Mouse (Mus musculus) cerebellum, postnatal 14 days (tissue): Measurements from ENCODE around the gene Gmip.

ENCODE experiments used
- DNase-seq, 2 experiments: peaks; one replicate each; pipeline ENCODE4 v3.0.0; 2021; ENCODE audit warnings: mixed read lengths in 2 of 2

Gmip gene

DNA sequence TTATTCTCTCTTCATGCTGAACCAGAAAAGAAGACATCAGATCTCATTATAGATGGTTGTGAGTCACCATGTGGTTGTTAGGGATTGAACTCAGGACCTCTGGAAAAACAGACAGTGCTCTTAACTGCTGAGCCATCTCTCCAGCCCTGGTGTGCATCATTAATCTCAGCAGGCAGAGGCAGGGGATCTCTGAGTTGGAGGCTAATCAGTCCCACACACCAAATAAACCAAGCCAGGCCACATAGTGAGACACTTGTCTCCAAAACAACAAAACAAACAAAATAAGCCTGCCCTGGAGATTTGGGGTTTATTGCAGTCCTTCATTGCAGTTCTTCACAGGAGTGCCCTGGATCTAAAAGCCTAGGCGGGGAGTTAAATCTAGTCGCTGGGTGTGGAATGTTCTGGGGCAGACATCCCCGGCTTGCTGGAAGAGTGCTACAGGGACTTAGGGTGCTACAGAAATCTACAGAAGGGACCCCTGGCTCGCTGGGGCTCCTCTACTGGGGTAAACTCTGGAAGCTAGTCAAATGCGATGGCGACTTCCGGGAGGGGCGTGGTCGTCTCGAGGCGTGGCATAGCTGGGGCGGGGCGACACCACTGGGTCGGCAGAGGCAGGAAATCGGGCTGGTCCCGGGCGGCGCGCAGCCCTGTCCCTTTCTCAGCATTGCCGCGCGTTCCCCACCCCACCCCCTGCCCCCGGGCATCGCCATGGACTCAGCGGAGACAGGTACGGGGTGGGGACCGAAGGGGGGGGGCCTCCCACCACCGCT is at the start of gene Gmip:
Gene Gmip, plus strand, starts transcription at position 586 of the 770 bp plus-strand sequence.
- DNase-seq = peak; percentile 48 to 58

- DNase-seq = peak in 1 of 2 experiments; percentile 33
Observed at GRCm38 (mm10) chr8:69761814-69762445, 46.5 kb upstream of the Gmip start.

GRCm38 (mm10) chr8:69771221-69771620 is 37.3 kb upstream of the Gmip start:
- DNase-seq = no peak

- DNase-seq = no peak
Observed at GRCm38 (mm10) chr8:69772106-69772505, 36.4 kb upstream of the Gmip start.

DNA sequence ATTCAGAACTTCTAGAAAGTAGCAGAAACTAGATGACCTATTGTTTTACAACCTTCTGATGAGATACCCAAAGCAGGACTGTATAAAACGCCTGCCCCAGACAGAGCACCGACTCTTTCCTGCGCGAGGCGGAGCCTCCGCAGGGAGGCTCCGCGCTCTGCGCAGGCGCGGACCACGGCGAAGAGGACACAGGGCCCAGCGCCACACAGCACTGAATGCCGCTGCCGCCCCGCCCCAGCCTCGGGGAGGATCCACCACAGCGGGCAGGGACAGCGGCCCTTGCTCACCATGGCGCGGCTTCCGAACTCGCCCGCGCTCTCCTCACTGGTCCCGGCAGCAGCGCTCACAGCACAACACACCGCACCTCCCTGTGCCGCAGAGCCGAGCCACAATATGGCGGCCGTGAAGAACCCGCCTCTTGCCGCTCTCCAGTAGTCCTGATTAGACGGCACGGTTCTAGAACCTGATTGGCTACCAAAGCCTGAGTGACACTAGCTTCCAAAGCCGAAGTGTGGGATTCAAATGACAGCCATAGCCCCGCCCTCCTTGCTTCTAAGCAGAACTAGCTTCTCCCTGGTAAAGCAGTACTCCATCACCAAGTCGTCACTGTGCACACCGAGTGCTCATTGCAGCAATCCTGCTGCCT is 33.9 kb upstream of the Gmip start, which contains the start of gene Gm20422:
Gene Gm20422, minus strand, starts transcription at position 384 of the 646 bp plus-strand sequence.
- DNase-seq = peak; percentile 88 to 91

DNA sequence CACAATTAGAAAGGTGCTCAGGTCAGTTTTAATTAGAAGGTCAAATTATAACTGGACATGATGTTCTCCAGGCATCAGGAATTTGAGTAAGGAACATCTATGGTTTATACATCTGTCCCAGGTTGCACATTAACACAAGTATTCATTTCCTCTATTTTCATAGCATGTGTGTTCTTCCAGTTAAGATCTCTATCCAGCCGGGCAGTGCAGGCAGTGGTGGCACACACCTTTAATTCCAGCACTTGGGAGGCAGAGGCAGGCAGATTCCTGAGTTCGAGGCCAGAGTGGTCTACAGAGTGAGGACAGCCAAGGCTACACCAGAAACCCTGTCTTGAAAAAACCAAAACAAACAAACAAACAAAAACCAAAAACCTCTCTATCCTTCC is 33.3 kb upstream of the Gmip start:
- DNase-seq = no peak

DNA sequence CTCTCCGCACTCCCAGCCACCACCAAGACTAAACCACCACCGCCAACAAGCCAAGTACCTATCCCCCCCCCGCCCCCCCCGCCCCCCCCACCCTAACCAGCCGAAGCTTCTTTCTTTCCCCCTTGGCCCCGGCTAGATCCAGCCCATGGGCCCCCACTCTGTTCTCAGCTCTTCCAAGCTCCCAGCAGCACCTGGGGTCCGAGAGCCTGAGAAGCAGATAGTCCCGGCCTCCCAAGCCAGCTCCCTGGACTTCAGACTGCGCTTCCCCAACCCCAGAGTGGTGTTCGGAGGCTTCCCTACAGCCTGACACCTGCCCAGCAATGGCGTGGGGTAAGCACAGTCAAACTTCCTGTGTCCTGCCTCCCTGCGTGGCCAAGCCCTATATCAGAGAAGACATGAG is 31.4 kb upstream of the Gmip start:
- DNase-seq = no peak

- DNase-seq = no peak
Observed at GRCm38 (mm10) chr8:69789105-69789504, 19.4 kb upstream of the Gmip start.

DNA sequence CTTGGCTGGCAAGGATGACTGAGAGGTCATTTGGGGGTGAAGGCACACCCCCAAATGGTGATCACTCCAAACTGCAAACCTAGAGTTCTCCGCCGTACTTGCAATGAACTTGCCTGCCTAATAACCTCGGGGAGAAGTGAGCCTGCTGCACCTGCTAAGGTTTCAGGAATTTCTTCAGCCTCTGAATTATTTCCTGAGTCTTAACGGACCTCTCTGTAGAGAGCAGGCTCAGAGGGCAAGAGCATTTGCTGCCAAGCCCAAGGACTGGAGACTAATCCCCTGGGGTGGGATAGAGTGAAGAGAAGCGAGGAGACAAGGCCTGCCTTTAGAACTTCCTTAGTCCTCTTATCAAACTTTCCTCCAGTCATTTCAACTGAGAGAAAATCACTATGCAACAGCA is 18.7 kb upstream of the Gmip start:
- DNase-seq = no peak

- DNase-seq = no peak
Observed at GRCm38 (mm10) chr8:69790364-69790763, 18.1 kb upstream of the Gmip start.

GRCm38 (mm10) chr8:69790773-69791367 is 17.6 kb upstream of the Gmip start, which contains the start of the genes Atp13a1 and Zfp866:
Atp13a1 (plus strand) TSS chr8:69791163.
Zfp866 (minus strand) TSS chr8:69791178.
- peak; percentile 92 for DNase-seq

DNA sequence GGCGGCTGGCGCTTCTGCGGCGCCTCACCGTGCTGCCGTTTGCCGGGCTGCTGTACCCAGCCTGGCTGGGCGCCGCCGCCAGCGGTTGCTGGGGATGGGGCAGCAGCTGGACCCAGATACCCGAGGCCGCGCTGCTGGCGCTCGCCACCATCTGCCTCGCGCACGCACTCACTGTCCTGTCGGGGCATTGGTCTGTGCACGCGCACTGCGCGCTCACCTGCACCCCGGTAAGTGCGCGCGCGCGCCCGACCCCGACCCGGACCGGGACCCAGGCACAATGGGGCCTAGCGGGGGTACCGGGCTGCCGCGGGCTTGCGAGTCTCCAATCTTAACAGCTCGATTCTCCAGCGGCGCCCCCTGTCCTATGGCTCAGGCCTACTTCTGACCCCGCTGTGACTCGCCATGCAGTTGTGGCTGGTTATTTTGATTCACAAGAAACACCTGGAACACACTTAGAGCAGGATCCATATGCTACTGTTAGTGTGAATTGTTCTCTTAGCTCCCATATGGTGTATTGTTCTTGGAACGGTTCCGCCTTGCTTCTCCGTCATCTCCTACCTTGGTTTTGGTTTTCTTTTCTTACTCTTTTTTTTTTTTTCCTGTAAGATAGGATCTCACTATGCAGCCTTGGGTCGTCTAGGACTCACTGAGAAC is 16.9 kb upstream of the Gmip start:
- peak in 1 of 2 experiments; percentile 65 for DNase-seq

DNA sequence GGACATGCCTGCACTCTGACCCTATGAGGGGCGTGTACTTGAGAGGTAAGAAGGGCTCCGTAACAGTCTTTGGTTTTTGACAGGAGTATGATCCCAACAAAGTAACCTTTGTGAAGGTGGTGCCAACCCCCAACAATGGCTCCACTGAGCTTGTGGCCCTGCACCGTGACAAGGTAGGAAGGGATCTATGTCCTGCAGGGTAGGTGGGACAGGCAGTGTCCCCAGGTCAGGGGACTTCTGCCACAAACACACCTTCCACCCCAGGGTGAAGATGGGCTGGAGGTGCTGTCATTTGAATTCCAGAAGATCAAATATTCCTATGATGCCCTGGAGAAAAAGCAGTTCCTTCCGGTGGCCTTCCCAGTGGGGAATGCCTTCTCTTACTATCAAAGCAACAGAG is 14.8 kb upstream of the Gmip start:
- DNase-seq = no peak

DNA sequence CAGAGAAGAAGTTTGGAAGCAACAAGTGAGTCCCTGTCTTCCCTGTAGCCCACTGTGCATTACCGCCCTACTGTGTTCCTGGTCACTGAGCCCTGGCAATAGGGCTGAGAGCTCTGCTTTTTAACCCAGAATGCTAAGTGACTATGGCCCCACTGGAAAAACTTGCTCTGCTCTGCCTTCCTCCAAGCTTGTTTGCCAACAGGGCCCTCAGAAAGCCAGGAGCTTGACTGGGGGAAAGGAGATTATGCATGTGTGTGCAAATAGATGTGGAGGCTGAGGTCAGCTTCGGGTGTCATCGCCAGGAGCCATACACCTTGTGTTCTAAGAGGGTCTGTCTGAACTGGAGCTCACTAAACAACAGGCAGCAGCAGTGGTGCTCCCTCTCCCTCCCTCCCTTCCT is 14.4 kb upstream of the Gmip start:
- DNase-seq = no peak

DNA sequence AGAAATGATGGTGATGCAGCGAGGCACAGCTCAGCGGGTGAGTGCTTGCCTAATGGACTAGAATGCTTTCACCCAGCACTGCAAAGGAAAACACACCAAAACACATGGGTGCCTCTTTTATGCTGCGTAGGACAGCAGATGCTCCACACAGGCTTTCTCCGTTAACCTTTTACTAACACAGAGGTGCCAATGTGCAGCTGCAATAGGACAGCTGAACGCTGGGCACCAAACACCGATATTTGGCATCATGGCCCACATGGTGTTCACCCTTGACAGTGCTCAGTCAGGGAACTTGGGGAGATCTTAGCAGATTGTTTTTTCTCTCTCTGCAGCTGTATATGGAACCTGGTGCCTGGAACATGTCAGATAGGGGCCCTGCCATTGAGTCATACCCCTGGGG is 13.6 kb upstream of the Gmip start:
- no peak for DNase-seq

DNA sequence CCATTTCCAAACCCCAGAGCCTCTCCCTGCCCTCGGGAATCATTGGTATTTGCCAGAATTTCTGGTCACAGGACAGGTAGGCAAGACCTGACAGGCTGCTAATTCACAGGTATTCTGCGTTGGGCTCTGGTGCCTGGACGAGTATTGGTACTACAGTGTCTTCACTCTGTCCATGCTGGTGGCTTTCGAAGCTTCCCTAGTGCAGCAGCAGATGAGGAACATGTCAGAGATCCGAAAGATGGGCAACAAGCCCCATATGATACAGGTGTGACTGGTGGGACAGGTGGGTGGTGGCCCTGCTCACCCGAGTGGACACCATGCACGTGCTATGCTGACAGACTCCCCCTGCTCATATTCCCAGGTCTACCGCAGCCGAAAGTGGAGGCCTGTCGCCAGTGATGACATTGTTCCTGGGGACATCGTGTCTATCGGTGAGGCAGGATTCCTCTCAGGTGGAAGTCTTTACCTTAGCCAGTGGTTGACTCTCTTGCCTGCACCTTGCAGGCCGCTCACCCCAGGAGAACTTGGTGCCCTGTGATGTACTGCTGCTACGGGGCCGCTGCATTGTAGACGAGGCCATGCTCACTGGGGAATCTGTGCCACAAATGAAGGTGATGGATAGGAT is 11.6 kb upstream of the Gmip start:
- no peak for DNase-seq

GRCm38 (mm10) chr8:69797661-69798060 is 10.8 kb upstream of the Gmip start:
- DNase-seq = no peak

GRCm38 (mm10) chr8:69799261-69799660 is 9.2 kb upstream of the Gmip start:
- DNase-seq = no peak

- DNase-seq = no peak
Observed at GRCm38 (mm10) chr8:69799946-69800345, 8.5 kb upstream of the Gmip start.

DNA sequence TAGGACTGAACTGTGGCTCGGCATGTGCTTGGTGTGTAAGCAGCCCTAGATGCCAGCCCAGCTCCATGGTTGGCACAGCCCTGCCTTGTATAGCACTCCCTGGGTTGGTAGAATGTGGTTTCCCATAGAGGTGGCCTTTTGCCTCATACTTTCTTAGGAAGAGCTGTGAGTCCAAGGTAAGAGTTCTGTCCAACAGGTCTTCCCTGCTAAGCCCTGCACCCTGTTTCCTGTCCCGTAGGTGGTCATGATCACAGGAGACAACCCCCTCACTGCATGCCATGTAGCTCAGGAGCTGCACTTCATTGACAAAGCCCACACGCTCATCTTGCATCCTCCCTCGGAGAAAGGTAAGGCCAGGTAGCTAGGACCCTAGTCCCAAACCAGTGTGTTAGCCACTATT is 6.7 kb upstream of the Gmip start:
- DNase-seq = no peak

GRCm38 (mm10) chr8:69802216-69802615 is 6.3 kb upstream of the Gmip start:
- DNase-seq = no peak

DNA sequence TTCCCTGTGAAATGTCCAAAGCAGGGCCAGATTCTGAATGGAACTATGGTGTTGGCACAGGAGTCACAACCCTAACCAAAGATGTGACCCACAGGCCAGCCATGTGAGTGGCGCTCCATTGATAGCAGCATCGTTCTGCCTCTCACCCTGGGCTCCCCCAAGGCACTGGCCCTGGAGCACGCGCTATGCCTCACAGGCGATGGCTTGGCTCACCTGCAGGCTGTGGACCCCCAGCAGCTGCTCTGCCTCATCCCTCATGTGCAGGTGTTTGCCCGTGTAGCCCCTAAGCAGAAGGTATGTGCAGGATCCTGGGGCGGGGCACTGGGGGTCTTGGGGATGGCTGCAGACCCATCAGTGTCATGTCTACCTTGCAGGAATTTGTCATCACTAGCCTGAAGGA is 5.1 kb upstream of the Gmip start:
- no peak for DNase-seq
